Mouse (Mus musculus): ENCODE data around the gene Olfr781. TPM values are rescaled to one million over a fixed set of nuclear protein-coding genes. Genes with fewer than 3 reads are reported as not detected.
"Not testable (repeated sequence)": the region's sequence is repeated elsewhere in the genome, so short reads cannot be mapped to it uniquely, and the experiment has no call there.

Gene Olfr781
- polyA plus RNA-seq, 1 experiment from 2014 or later: not detected

GRCm38 (mm10) chr10:129374051-129374450, 45.4 kb downstream of the Olfr781 start:
- not testable (repeated sequence) for H3K4me1 ChIP-seq (ENCODE audit: control insufficient read depth, insufficient read depth, low read length); H3K4me2 ChIP-seq (ENCODE audit: low read depth, low read length); H3K27ac ChIP-seq (replicated peaks; ENCODE audit: low read depth, low read length); H3K36me3 ChIP-seq (replicated peaks; ENCODE audit: control insufficient read depth, insufficient read depth, low read depth, low read length); H3K4me3 ChIP-seq (ENCODE audit: low read depth, low read length); DNase-seq (ENCODE audit: low spot score); H3K9ac ChIP-seq (replicated peaks; ENCODE audit: low read length); ATAC-seq (replicated peaks; ENCODE audit: insufficient number of reproducible peaks, low FRiP score, low TSS enrichment, low read depth); H3K27me3 ChIP-seq (ENCODE audit: control insufficient read depth, insufficient read depth, low read length); H3K9me3 ChIP-seq (replicated peaks; ENCODE audit: control insufficient read depth, low read length)
- WGBS: 89% methylated on average over 5 of the region's 5 CpGs

Other genes starting within 250 kb of the Olfr781 start
- not detected in 2 replicates for gene Olfr767, start 245.9 kb upstream of the Olfr781 start, polyA plus RNA-seq (2014; fragmentation: Nextera tagmentation; extraction: Ambion mirVana)
- gene Olfr768, start 229.5 kb upstream of the Olfr781 start, polyA plus RNA-seq (2014; fragmentation: Nextera tagmentation; extraction: Ambion mirVana): not detected in 2 replicates
- gene Olfr769, start 211.0 kb upstream of the Olfr781 start, polyA plus RNA-seq (2014; fragmentation: Nextera tagmentation; extraction: Ambion mirVana): not detected in 2 replicates
- gene Olfr770, start 189.9 kb upstream of the Olfr781 start, polyA plus RNA-seq (2014; fragmentation: Nextera tagmentation; extraction: Ambion mirVana): not detected in 2 replicates
- not detected in 2 replicates for gene Olfr771, start 164.1 kb upstream of the Olfr781 start, polyA plus RNA-seq (2014; fragmentation: Nextera tagmentation; extraction: Ambion mirVana)
- not detected in 2 replicates for gene Olfr772, start 150.9 kb upstream of the Olfr781 start, polyA plus RNA-seq (2014; fragmentation: Nextera tagmentation; extraction: Ambion mirVana)
- gene Olfr773, start 141.4 kb upstream of the Olfr781 start, polyA plus RNA-seq (2014; fragmentation: Nextera tagmentation; extraction: Ambion mirVana): not detected in 2 replicates
- gene Olfr774, start 92.7 kb upstream of the Olfr781 start, polyA plus RNA-seq (2014; fragmentation: Nextera tagmentation; extraction: Ambion mirVana): not detected in 2 replicates
- not detected in 2 replicates for gene Olfr775, start 80.4 kb upstream of the Olfr781 start, polyA plus RNA-seq (2014; fragmentation: Nextera tagmentation; extraction: Ambion mirVana)
- gene Olfr776, start 69.7 kb upstream of the Olfr781 start, polyA plus RNA-seq (2014; fragmentation: Nextera tagmentation; extraction: Ambion mirVana): not detected in 2 replicates
- gene Olfr777, start 57.4 kb upstream of the Olfr781 start, polyA plus RNA-seq (2014; fragmentation: Nextera tagmentation; extraction: Ambion mirVana): not detected in 2 replicates
- gene Olfr780, start 10.7 kb upstream of the Olfr781 start, polyA plus RNA-seq (2014; fragmentation: Nextera tagmentation; extraction: Ambion mirVana): not detected in 2 replicates
- not detected in 2 replicates for gene Olfr782, start 20.0 kb downstream of the Olfr781 start, polyA plus RNA-seq (2014; fragmentation: Nextera tagmentation; extraction: Ambion mirVana)
- not detected in 2 replicates for gene Olfr784, start 55.2 kb downstream of the Olfr781 start, polyA plus RNA-seq (2014; fragmentation: Nextera tagmentation; extraction: Ambion mirVana)
- gene Olfr785, start 76.6 kb downstream of the Olfr781 start, polyA plus RNA-seq (2014; fragmentation: Nextera tagmentation; extraction: Ambion mirVana): not detected in 2 replicates
- gene Olfr786, start 98.5 kb downstream of the Olfr781 start, polyA plus RNA-seq (2014; fragmentation: Nextera tagmentation; extraction: Ambion mirVana): not detected in 2 replicates
- gene Olfr787, start 133.0 kb downstream of the Olfr781 start, polyA plus RNA-seq (2014; fragmentation: Nextera tagmentation; extraction: Ambion mirVana): not detected in 2 replicates
- not detected in 2 replicates for gene Olfr788, start 142.1 kb downstream of the Olfr781 start, polyA plus RNA-seq (2014; fragmentation: Nextera tagmentation; extraction: Ambion mirVana)
- gene Olfr789, start 155.9 kb downstream of the Olfr781 start, polyA plus RNA-seq (2014; fragmentation: Nextera tagmentation; extraction: Ambion mirVana): not detected in 2 replicates
- not detected in 2 replicates for gene Olfr790, start 169.6 kb downstream of the Olfr781 start, polyA plus RNA-seq (2014; fragmentation: Nextera tagmentation; extraction: Ambion mirVana)
- not detected in 2 replicates for gene Olfr791, start 192.9 kb downstream of the Olfr781 start, polyA plus RNA-seq (2014; fragmentation: Nextera tagmentation; extraction: Ambion mirVana)
- gene Olfr792, start 210.3 kb downstream of the Olfr781 start, polyA plus RNA-seq (2014; fragmentation: Nextera tagmentation; extraction: Ambion mirVana): not detected in 2 replicates
- gene Olfr794, start 238.8 kb downstream of the Olfr781 start, polyA plus RNA-seq (2014; fragmentation: Nextera tagmentation; extraction: Ambion mirVana): not detected in 2 replicates

Data from embryonic facial prominence, embryonic 11.5 days (tissue).